Mouse (Mus musculus) stomach, embryonic 15.5 days (tissue): ENCODE data around the gene Tmem243. TPM values are rescaled to one million over a fixed set of nuclear protein-coding genes. Genes with fewer than 3 reads are reported as not detected.
A peak's percentile ranks its signal among the peaks of the same experiment; 100 is the strongest.

Experiments used
- ATAC-seq: fragments of 200-750 bp; cut with Nextera tagmentation; 2 replicates; pipeline ENCODE4 v1.8.0; 2017; ENCODE audit warnings: low read depth, moderate number of reproducible peaks, moderate TSS enrichment; ENCODE audit not compliant: insufficient read depth, low FRiP score
- H3K27ac ChIP-seq: fragments of 300-500 bp; sonication (generic); 2 replicates; pipeline ENCODE4 v1.5.1; 2015; ENCODE audit warnings: mild to moderate bottlenecking, inconsistent platforms
- H3K27me3 ChIP-seq: fragments of 300-500 bp; sonication (generic); replicated peaks from 2 replicates; pipeline ENCODE4 v1.6.1; 2015; ENCODE audit warnings: inconsistent platforms
- H3K36me3 ChIP-seq: fragments of 300-500 bp; sonication (generic); 2 replicates; pipeline ENCODE4 v1.6.1; 2015; ENCODE audit warnings: inconsistent platforms
- H3K4me1 ChIP-seq: fragments of 300-500 bp; sonication (generic); 2 replicates; pipeline ENCODE4 v1.6.1; 2015; ENCODE audit warnings: inconsistent platforms
- H3K4me2 ChIP-seq: fragments of 300-500 bp; sonication (generic); 2 replicates; pipeline ENCODE4 v1.6.1; 2015; ENCODE audit warnings: mild to moderate bottlenecking, inconsistent platforms
- H3K4me3 ChIP-seq: fragments of 300-500 bp; sonication (generic); replicated peaks from 2 replicates; pipeline ENCODE4 v1.5.1; 2015; ENCODE audit warnings: inconsistent platforms
- H3K9ac ChIP-seq: fragments of 300-500 bp; sonication (generic); 2 replicates; pipeline ENCODE4 v1.6.1; 2015; ENCODE audit warnings: inconsistent platforms
- H3K9me3 ChIP-seq: fragments of 300-500 bp; sonication (generic); 2 replicates; pipeline ENCODE4 v1.6.1; 2016; ENCODE audit warnings: inconsistent platforms
- WGBS: fragments of 180-500 bp; shearing (Covaris S2); methylation state at CpG from one replicate; pipeline ENCODE4 v1.1.7; 2015; 5-methylcytosine and 5-hydroxymethylcytosine counted together
- polyA plus RNA-seq: library from polyadenylated mRNA; unstranded; fragments of >200 nt; fragmentation: Nextera tagmentation; extraction: Ambion mirVana; gene quantifications from 2 replicates; pipeline ENCODE4 v1.2.1, GENCODE M21; 2015

Tmem243 gene
- polyA plus RNA-seq = 18.8 and 20.1 TPM in 2 replicates

- H3K27me3 ChIP-seq = 0 out of 2 replicates have a peak, but pooled peaks cover 4% of the 10 kb centered on the region
- H3K9ac ChIP-seq = peak within 1 kb of the TSS; percentile 57
- peak within 1 kb of the TSS; percentile 81 for H3K4me2 ChIP-seq
- WGBS = under 1% methylated on average over 59 of the region's 59 CpGs
- peak; percentile 95 for ATAC-seq
- H3K4me3 ChIP-seq = peak within 1 kb of the TSS; percentile 83
- peak within 1 kb of the TSS; percentile 42; the same call in 1 of the 2 replicates for H3K27ac ChIP-seq
- H3K4me1 ChIP-seq = no peaks in the 10 kb centered on the region
- H3K9me3 ChIP-seq = no peaks in the 10 kb centered on the region
- H3K36me3 ChIP-seq = no peaks in the 10 kb centered on the region
These were observed at the start of gene Tmem243 for GRCm38 (mm10) chr5:9100207-9100848. Gene Tmem243, plus strand, starts transcription at chr5:9100668.

GRCm38 (mm10) chr5:9056020-9056660 is 44.3 kb upstream of the Tmem243 start:
- ATAC-seq = no peak
- WGBS = 23% methylated on average over 3 of the region's 3 CpGs

GRCm38 (mm10) chr5:9057277-9057879 is 43.1 kb upstream of the Tmem243 start:
- Histone ChIP-seq H3K27me3 (no peaks in the 10 kb centered on the region), H3K9ac (no peak overlapping the region), H3K4me2 (no peak overlapping the region), H3K4me3 (no peak overlapping the region), H3K4me1 (no peaks in the 10 kb centered on the region), H3K9me3 (no peaks in the 10 kb centered on the region), H3K27ac (no peak overlapping the region), H3K36me3 (no peaks in the 10 kb centered on the region)
- peak; percentile 77 for ATAC-seq
- WGBS = 69% methylated on average over 5 of the region's 5 CpGs

More at GRCm38 (mm10) chr5:9056020-9056660, 44.3 kb upstream of the Tmem243 start:
- H3K9me3 ChIP-seq = no peaks in the 10 kb centered on the region
- no peak overlapping the region for H3K4me2 ChIP-seq
- H3K27me3 ChIP-seq = no peaks in the 10 kb centered on the region
- H3K27ac ChIP-seq = no peak overlapping the region
- no peak overlapping the region for H3K9ac ChIP-seq
- no peaks in the 10 kb centered on the region for H3K4me1 ChIP-seq
- no peaks in the 10 kb centered on the region for H3K36me3 ChIP-seq
- H3K4me3 ChIP-seq = no peak overlapping the region

GRCm38 (mm10) chr5:9059303-9060023 is 41.0 kb upstream of the Tmem243 start:
- 67% methylated on average over 6 of the region's 6 CpGs for WGBS
- H3K27me3 ChIP-seq = no peaks in the 10 kb centered on the region
- no peaks in the 10 kb centered on the region for H3K36me3 ChIP-seq
- H3K4me2 ChIP-seq = no peak overlapping the region
- H3K9me3 ChIP-seq = no peaks in the 10 kb centered on the region
- no peak overlapping the region for H3K27ac ChIP-seq
- H3K4me3 ChIP-seq = no peak overlapping the region
- no peak for ATAC-seq
- no peaks in the 10 kb centered on the region for H3K4me1 ChIP-seq
- H3K9ac ChIP-seq = no peak overlapping the region

GRCm38 (mm10) chr5:9060228-9060627 is 40.2 kb upstream of the Tmem243 start:
- no peak overlapping the region for H3K27ac ChIP-seq
- H3K4me1 ChIP-seq = no peaks in the 10 kb centered on the region
- ATAC-seq = no peak
- H3K36me3 ChIP-seq = no peaks in the 10 kb centered on the region
- H3K4me2 ChIP-seq = no peak overlapping the region
- no peak overlapping the region for H3K4me3 ChIP-seq
- H3K9me3 ChIP-seq = no peaks in the 10 kb centered on the region
- 89% methylated on average over 14 of the region's 14 CpGs for WGBS
- no peaks in the 10 kb centered on the region for H3K27me3 ChIP-seq
- no peak overlapping the region for H3K9ac ChIP-seq

- H3K9me3 ChIP-seq = no peaks in the 10 kb centered on the region
- H3K4me3 ChIP-seq = no peak overlapping the region
- no peak overlapping the region for H3K4me2 ChIP-seq
- no peaks in the 10 kb centered on the region for H3K27me3 ChIP-seq
- H3K4me1 ChIP-seq = no peaks in the 10 kb centered on the region
- H3K36me3 ChIP-seq = no peaks in the 10 kb centered on the region
- 80% methylated on average over 1 of the region's 1 CpGs for WGBS
- H3K27ac ChIP-seq = no peak overlapping the region
- no peak for ATAC-seq
- no peak overlapping the region for H3K9ac ChIP-seq
These were observed 36.3 kb upstream of the Tmem243 start for GRCm38 (mm10) chr5:9064217-9064616.

GRCm38 (mm10) chr5:9068886-9069285 is 31.6 kb upstream of the Tmem243 start:
- Histone ChIP-seq H3K27me3 (no peaks in the 10 kb centered on the region), H3K4me2 (no peak overlapping the region), H3K4me1 (no peaks in the 10 kb centered on the region), H3K36me3 (no peaks in the 10 kb centered on the region), H3K27ac (no peak overlapping the region), H3K9me3 (no peaks in the 10 kb centered on the region), H3K4me3 (no peak overlapping the region), H3K9ac (no peak overlapping the region)
- WGBS = 13% methylated on average over 2 of the region's 2 CpGs
- ATAC-seq = no peak; the same call in 1 of the 2 replicates

GRCm38 (mm10) chr5:9069599-9070209 is 30.8 kb upstream of the Tmem243 start:
- Histone ChIP-seq H3K4me1 (no peaks in the 10 kb centered on the region), H3K27me3 (no peaks in the 10 kb centered on the region), H3K27ac (no peak overlapping the region), H3K36me3 (no peaks in the 10 kb centered on the region), H3K4me2 (no peak overlapping the region), H3K9me3 (no peaks in the 10 kb centered on the region), H3K9ac (no peak overlapping the region), H3K4me3 (no peak overlapping the region)
- 42% methylated on average over 6 of the region's 6 CpGs for WGBS
- peak; percentile 83 for ATAC-seq

GRCm38 (mm10) chr5:9071360-9071759 is 29.1 kb upstream of the Tmem243 start:
- H3K36me3 ChIP-seq = no peaks in the 10 kb centered on the region
- no peak overlapping the region for H3K4me2 ChIP-seq
- no peak overlapping the region for H3K4me3 ChIP-seq
- ATAC-seq = no peak
- no peaks in the 10 kb centered on the region for H3K9me3 ChIP-seq
- H3K27ac ChIP-seq = no peak overlapping the region
- H3K4me1 ChIP-seq = no peaks in the 10 kb centered on the region
- H3K9ac ChIP-seq = no peak overlapping the region
- H3K27me3 ChIP-seq = no peaks in the 10 kb centered on the region
- 88% methylated on average over 3 of the region's 3 CpGs for WGBS

GRCm38 (mm10) chr5:9073177-9073854 is 27.2 kb upstream of the Tmem243 start:
- Histone ChIP-seq H3K4me3 (no peak overlapping the region), H3K27me3 (no peaks in the 10 kb centered on the region), H3K36me3 (no peaks in the 10 kb centered on the region), H3K4me2 (no peak overlapping the region), H3K4me1 (no peaks in the 10 kb centered on the region), H3K27ac (no peak overlapping the region), H3K9me3 (no peaks in the 10 kb centered on the region), H3K9ac (no peak overlapping the region)
- WGBS = 60% methylated on average over 5 of the region's 5 CpGs
- no peak for ATAC-seq

GRCm38 (mm10) chr5:9079773-9080501 is 20.5 kb upstream of the Tmem243 start:
- no peak overlapping the region for H3K4me2 ChIP-seq
- ATAC-seq = no peak
- H3K9me3 ChIP-seq = no peaks in the 10 kb centered on the region
- no peaks in the 10 kb centered on the region for H3K27me3 ChIP-seq
- H3K27ac ChIP-seq = no peak overlapping the region
- no peaks in the 10 kb centered on the region for H3K36me3 ChIP-seq
- no peak overlapping the region for H3K9ac ChIP-seq
- no peak overlapping the region for H3K4me3 ChIP-seq
- no peaks in the 10 kb centered on the region for H3K4me1 ChIP-seq
